Mouse (Mus musculus): ENCODE results near the gene Slc4a10.

DNA sequence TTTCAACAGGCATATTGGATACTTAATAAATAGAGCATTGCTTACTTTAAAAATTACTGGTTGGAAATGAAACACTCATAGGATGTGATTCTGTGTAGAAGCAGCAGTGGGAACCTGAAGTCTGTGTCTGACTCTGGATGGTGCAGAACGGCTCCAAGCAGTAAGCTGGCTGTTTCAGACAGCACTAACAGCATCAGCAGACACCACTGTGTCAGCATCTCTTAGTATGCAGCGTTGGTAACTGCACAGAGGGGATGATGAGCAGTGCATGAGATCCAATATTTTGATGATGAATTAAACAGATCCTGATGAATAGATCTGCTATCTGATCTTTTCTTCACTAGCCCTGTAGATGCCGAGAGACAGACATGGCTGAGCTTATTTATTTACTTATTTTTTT is 101.4 kb downstream of the Slc4a10 start:
- no peak for TF ChIP-seq CTCF (IDR thresholded peaks at IDR 0.05; ENCODE audit: low read depth)
- no peak for TF ChIP-seq EP300 (IDR thresholded peaks at IDR 0.05; ENCODE audit: low read depth)
